Mouse (Mus musculus) small intestine, adult 2 months (tissue): ENCODE data around the gene Gdf15. TPM values are rescaled to one million over a fixed set of nuclear protein-coding genes. Genes with fewer than 3 reads are reported as not detected.

Source experiments
- H3K27ac ChIP-seq: fragments of 200-500 bp; 2 replicates; pipeline ENCODE4 v1.5.1; 2012; ENCODE audit warnings: low read depth, low read length, control low read depth, inconsistent platforms; ENCODE audit not compliant: insufficient read depth
- H3K27me3 ChIP-seq: fragments of 200-500 bp; 2 replicates; pipeline ENCODE4 v1.6.1; 2012; ENCODE audit warnings: mild to moderate bottlenecking, moderate library complexity, low read length, inconsistent platforms; ENCODE audit not compliant: control insufficient read depth, insufficient read depth
- H3K36me3 ChIP-seq: fragments of 200-500 bp; 2 replicates; pipeline ENCODE4 v1.6.1; 2012; ENCODE audit warnings: mild to moderate bottlenecking, low read length, control low read depth, inconsistent platforms; ENCODE audit not compliant: control insufficient read depth, insufficient read depth
- H3K4me1 ChIP-seq: fragments of 200-500 bp; 2 replicates; pipeline ENCODE4 v1.6.1; 2012; ENCODE audit warnings: low read length, inconsistent platforms, mixed read lengths; ENCODE audit not compliant: control insufficient read depth, insufficient read depth, insufficient read length
- H3K4me3 ChIP-seq: fragments of 200-500 bp; 2 replicates; pipeline ENCODE4 v1.5.1; 2012; ENCODE audit warnings: low read depth, mild to moderate bottlenecking, control low read depth, inconsistent platforms, low read length, moderate library complexity
- CTCF ChIP-seq: fragments of 200-500 bp; IDR thresholded peaks from 2 replicates; pipeline ENCODE4 v1.5.1; 2012; ENCODE audit warnings: low read depth, mild to moderate bottlenecking, control low read depth, inconsistent platforms, low read length, moderate library complexity, mixed read lengths; ENCODE audit not compliant: insufficient replicate concordance, insufficient read length; ENCODE audit errors: extremely low read depth
- POLR2A ChIP-seq: fragments of 200-500 bp; IDR thresholded peaks from 2 replicates; pipeline ENCODE4 v1.6.1; 2012; ENCODE audit warnings: low read depth, mild to moderate bottlenecking, control low read depth, inconsistent platforms, low read length, moderate library complexity
- WGBS: fragments of 180-500 bp; shearing (Covaris S2); methylation state at CpG from one replicate; pipeline ENCODE4 v1.1.7; 2018; 5-methylcytosine and 5-hydroxymethylcytosine counted together
- polyA plus RNA-seq: library from polyadenylated mRNA; depleted of rRNA; stranded (reverse); fragments of >200 nt; gene quantifications from 2 replicates; pipeline ENCODE4 v1.2.3, GENCODE M21; 2012

The Gdf15 gene
- polyA plus RNA-seq, 1 experiment: 6.7 TPM

DNA sequence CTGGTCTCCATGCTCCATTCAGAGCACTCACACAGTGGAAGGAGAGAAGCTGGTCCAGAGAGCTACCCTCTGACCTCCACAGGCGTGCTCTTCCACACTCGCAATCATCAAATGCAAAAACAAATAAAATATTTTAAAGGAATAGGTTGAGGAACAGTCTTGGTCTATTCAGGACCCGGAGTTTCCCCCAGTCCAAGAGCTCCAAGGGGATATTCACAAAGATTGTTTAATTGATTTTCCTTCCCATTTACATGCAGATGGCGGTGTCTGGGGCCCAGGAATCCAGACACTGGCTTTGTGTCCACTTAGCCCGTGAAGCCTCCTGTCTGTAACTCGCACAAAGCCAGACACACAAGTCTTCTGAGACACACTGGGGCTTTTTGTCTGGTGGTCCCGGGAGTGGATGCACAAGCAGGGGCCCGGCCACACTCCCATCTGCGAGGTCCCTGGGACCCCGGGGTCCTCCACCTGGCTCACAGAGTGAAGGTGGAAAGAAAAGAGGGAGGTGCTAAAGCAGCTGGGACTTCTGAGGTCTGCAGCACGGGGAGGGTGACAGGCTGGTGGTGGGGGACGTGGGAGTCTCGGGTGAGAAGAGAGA lies 24.0 kb upstream of the Gdf15 start:
- Histone ChIP-seq H3K36me3 (peaks cover 31% of the 10 kb centered on the region), H3K27ac (no peak overlapping the region)
- 84% methylated on average over 13 of the region's 13 CpGs for WGBS

DNA sequence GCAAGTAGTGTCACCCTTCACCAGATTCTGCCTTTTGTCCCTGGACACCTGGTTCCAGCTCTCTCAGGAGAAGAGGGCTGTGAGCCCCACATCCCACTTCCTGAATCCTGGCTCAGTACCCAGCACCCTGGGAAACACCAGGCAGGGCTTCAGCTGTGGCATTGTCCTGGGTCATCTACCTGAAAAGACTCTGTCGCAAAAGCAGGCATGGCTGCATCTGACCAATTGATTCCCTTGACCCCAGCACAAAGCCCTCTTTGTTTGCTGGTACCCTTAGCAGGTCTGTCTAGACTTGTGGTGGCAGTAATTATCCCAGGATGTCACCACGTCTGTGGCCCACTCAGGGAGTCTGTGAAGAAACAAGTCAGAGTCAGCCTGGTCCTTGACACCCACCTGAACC lies 23.2 kb upstream of the Gdf15 start:
- Histone ChIP-seq H3K4me1 (peaks cover 14% of the 10 kb centered on the region), H3K27me3 (no peaks in the 10 kb centered on the region), H3K27ac (no peak overlapping the region), H3K4me3 (no peak overlapping the region), H3K36me3 (peaks cover 39% of the 10 kb centered on the region)
- 66% methylated on average over 2 of the region's 2 CpGs for WGBS
- TF ChIP-seq CTCF: no peak
- no peak for TF ChIP-seq POLR2A

More for the DNA sequence above, 24.0 kb upstream of the Gdf15 start:
- Histone ChIP-seq H3K27me3 (no peaks in the 10 kb centered on the region), H3K4me3 (no peak overlapping the region), H3K4me1 (peaks cover 14% of the 10 kb centered on the region)
- TF ChIP-seq POLR2A (no peak), CTCF (no peak)

DNA sequence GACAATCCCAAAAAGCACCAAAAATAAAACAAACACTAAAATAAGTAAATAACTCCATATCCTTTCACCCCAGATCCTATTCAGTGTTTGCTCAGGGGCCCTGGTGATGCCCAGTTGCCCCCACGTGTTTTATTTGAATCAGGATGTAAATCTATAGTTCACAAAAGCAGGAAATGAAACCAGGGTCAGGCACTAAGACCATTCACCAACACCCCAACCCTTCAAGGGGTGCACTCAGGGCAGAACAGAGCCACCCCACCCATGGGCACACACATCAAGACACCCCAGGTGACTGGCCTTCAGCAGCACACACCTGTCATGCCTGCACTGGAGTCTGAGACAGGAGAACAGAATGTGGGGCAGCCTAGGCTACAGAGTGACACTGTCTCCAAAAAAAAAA lies 21.9 kb upstream of the Gdf15 start:
- no peak overlapping the region for H3K27ac ChIP-seq

DNA sequence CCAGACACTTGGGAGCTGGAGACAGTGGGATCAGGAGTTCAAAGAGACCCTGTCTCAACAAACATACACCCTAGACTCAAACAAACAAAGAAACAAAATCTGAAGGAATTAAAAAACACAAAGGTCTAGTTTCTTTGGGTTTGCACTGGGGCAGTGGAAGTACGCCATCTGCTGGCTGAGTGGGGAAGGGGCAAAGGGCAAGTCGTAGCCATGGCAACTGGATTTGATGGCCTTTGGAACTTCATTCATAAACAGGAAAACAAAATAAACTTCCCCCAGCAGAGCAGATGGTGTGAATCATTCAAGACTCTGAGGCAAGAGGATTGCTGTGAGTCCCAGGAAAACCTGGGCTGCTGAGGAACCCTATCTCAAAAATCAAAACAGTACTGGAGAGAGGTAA lies 21.0 kb upstream of the Gdf15 start:
- WGBS: 15% methylated on average over 2 of the region's 2 CpGs
- TF ChIP-seq POLR2A: no peak
- peak; percentile 89; the same call in 1 of the 2 replicates for TF ChIP-seq CTCF
- Histone ChIP-seq H3K4me1 (peaks cover 26% of the 10 kb centered on the region), H3K36me3 (peaks cover 49% of the 10 kb centered on the region), H3K27me3 (no peaks in the 10 kb centered on the region), H3K4me3 (no peak overlapping the region), H3K27ac (peak overlapping the region; percentile 23; the same call in 1 of the 2 replicates)

More for the DNA sequence above, 21.9 kb upstream of the Gdf15 start:
- Histone ChIP-seq H3K4me3 (no peak overlapping the region), H3K36me3 (peaks cover 47% of the 10 kb centered on the region), H3K4me1 (peaks cover 20% of the 10 kb centered on the region), H3K27me3 (no peaks in the 10 kb centered on the region)
- TF ChIP-seq CTCF: no peak
- TF ChIP-seq POLR2A: no peak
- WGBS: 19% methylated on average over 1 of the region's 1 CpGs

DNA sequence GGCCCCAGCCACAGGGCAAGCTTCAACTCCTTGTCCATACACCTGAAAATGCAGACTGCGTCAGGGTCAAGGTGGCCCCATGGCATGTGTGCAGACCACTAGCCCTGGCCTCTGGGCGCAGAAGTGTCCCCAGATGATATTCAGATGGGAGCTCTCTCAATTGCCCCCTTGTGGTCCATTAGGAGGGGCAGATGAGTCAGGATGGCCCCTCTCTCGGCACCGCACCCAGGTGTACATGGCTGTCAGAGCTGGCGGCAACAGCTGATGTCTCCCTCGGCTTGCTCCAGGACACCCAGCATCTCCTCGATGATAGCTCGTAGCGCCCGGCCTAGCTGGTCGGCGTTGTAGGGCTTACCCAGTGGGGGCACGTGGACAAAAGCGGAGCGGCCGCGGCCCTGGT lies 18.1 kb upstream of the Gdf15 start:
- TF ChIP-seq CTCF: no peak
- no peak for TF ChIP-seq POLR2A
- Histone ChIP-seq H3K36me3 (peaks cover 36% of the 10 kb centered on the region), H3K4me3 (no peak overlapping the region), H3K27ac (no peak overlapping the region), H3K27me3 (no peaks in the 10 kb centered on the region), H3K4me1 (peaks cover 36% of the 10 kb centered on the region)
- 89% methylated on average over 17 of the region's 17 CpGs for WGBS

DNA sequence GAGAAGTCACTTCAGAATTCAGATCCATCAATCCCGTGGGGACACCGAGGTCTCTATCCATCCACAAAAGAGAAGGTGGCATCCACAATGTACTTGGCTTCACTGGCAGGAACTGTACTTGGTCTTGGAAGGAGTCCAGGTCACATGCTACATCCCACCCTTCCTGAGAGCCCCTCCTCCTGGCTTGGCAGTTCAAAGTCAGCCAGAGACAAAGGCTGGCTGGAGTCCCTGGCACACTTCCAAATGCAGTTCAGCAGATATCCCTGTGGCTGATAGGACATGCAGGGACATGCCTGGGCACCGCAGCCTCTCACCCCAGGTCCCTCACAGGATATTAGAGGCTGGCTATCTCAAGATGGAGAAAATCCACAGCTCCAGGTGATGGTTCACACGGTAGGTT lies 17.1 kb upstream of the Gdf15 start:
- Histone ChIP-seq H3K36me3 (peaks cover 30% of the 10 kb centered on the region), H3K27me3 (no peaks in the 10 kb centered on the region), H3K4me1 (peaks cover 36% of the 10 kb centered on the region), H3K27ac (peak overlapping the region; percentile 71), H3K4me3 (no peak overlapping the region)
- WGBS: 11% methylated on average over 4 of the region's 4 CpGs
- TF ChIP-seq CTCF: no peak
- TF ChIP-seq POLR2A: no peak

DNA sequence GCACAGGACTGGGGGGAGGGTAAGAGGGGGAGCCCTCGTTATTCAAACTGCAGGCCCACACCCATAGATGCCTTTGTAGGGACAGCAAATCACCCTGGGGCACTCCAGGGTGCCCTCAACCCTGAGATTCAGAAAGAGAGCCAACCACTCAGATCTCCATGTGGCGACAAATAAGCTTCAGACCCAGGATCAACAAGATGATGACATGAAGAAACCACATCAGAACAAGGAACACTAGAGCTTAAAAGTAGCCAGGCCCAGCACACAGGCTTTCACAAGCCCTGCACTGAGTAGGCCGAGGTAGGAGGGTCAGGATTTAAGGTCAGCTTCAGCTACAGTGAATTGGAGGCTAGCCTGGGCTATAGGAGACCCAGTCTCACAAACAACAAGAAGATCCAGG lies 16.7 kb upstream of the Gdf15 start:
- Histone ChIP-seq H3K4me1 (peaks cover 36% of the 10 kb centered on the region), H3K36me3 (peaks cover 30% of the 10 kb centered on the region), H3K27ac (peak overlapping the region; percentile 43), H3K27me3 (no peaks in the 10 kb centered on the region), H3K4me3 (no peak overlapping the region)
- TF ChIP-seq POLR2A (no peak), CTCF (no peak)
- WGBS: 44% methylated on average over 3 of the region's 3 CpGs
